Mouse (Mus musculus) left cerebral cortex, postnatal 14 days (tissue): Measurements from ENCODE around the gene C130074G19Rik. TPM values are rescaled to one million over a fixed set of nuclear protein-coding genes. Genes with fewer than 3 reads are reported as not detected.
A peak's percentile ranks its signal among the peaks of the same experiment; 100 is the strongest.

ENCODE experiments used
- DNase-seq, 2 experiments: peaks; one replicate each; pipeline ENCODE4 v3.0.0; 2021 to 2022; ENCODE audit warnings: low spot score in 2 of 2, mixed read lengths in 1 of 2
- intact Hi-C: fragments of 180-260 bp; cut with DNase I; formaldehyde crosslinking; loops from one replicate; pipeline ENCODE4 v1.15.1; 2025
- total RNA-seq, 2 experiments: library from RNA; stranded (reverse); gene quantifications; 2 replicates each; pipeline ENCODE4 v1.2.3; 2021

The C130074G19Rik gene
- total RNA-seq, 2 experiments from 2014 or later = 17.6 to 20.4 TPM

- intact Hi-C loops = no loop called here
- DNase-seq = no peak
Observed at GRCm38 (mm10) chr1:184881211-184881610, 1.8 kb downstream of the C130074G19Rik start.

GRCm38 (mm10) chr1:184878860-184879259 lies 4.2 kb downstream of the C130074G19Rik start:
- intact Hi-C loops = no loop called here
- DNase-seq = no peak

- peak; percentile 34 to 70 for DNase-seq
- intact Hi-C loops = no loop called here
Observed at GRCm38 (mm10) chr1:184877306-184877705, 5.7 kb downstream of the C130074G19Rik start.

GRCm38 (mm10) chr1:184873910-184874309 lies 9.1 kb downstream of the C130074G19Rik start:
- no peak for DNase-seq
- intact Hi-C loops = no loop called here

GRCm38 (mm10) chr1:184872069-184872819 lies 10.8 kb downstream of the C130074G19Rik start:
- intact Hi-C loops = no loop called here
- no peak for DNase-seq

GRCm38 (mm10) chr1:184871506-184871905 lies 11.5 kb downstream of the C130074G19Rik start:
- intact Hi-C loops = no loop called here
- DNase-seq = no peak

GRCm38 (mm10) chr1:184870646-184871385 lies 12.2 kb downstream of the C130074G19Rik start:
- intact Hi-C loops = no loop called here
- no peak for DNase-seq

GRCm38 (mm10) chr1:184869939-184870565 lies 13.0 kb downstream of the C130074G19Rik start:
- intact Hi-C loops = no loop called here
- DNase-seq = no peak

GRCm38 (mm10) chr1:184867640-184868120 lies 15.3 kb downstream of the C130074G19Rik start:
- DNase-seq = no peak
- intact Hi-C loops = no loop called here

GRCm38 (mm10) chr1:184864381-184864801 lies 18.6 kb downstream of the C130074G19Rik start:
- DNase-seq = no peak
- intact Hi-C loops = no loop called here

GRCm38 (mm10) chr1:184862636-184863035 lies 20.4 kb downstream of the C130074G19Rik start:
- intact Hi-C loops = no loop called here

GRCm38 (mm10) chr1:184861551-184861950 lies 21.5 kb downstream of the C130074G19Rik start:
- intact Hi-C loops = no loop called here
- DNase-seq = no peak

More at GRCm38 (mm10) chr1:184862636-184863035, 20.4 kb downstream of the C130074G19Rik start:
- DNase-seq = no peak

GRCm38 (mm10) chr1:184860276-184860675 lies 22.7 kb downstream of the C130074G19Rik start:
- DNase-seq = no peak
- intact Hi-C loops = no loop called here

GRCm38 (mm10) chr1:184858253-184858652 lies 24.8 kb downstream of the C130074G19Rik start:
- intact Hi-C loops = no loop called here
- no peak for DNase-seq

GRCm38 (mm10) chr1:184857216-184857615 lies 25.8 kb downstream of the C130074G19Rik start:
- intact Hi-C loops = no loop called here
- DNase-seq = peak; percentile 33 to 39

- intact Hi-C loops = loop anchor here (2.0 kb wide), 2 partner anchors 39 to 331 kb away; no protein-coding TSS in a partner anchor
- DNase-seq = no peak
Observed at GRCm38 (mm10) chr1:184853922-184854321, 29.1 kb downstream of the C130074G19Rik start.

GRCm38 (mm10) chr1:184853339-184853738 lies 29.7 kb downstream of the C130074G19Rik start:
- peak; percentile 43 to 63 for DNase-seq
- intact Hi-C loops = loop anchor here (2.0 kb wide), 1 partner anchor 39 kb away; no protein-coding TSS in a partner anchor

GRCm38 (mm10) chr1:184851741-184852618 lies 31.0 kb downstream of the C130074G19Rik start:
- intact Hi-C loops = loop anchor here (2.0 kb wide), 1 partner anchor 41 kb away; no protein-coding TSS in a partner anchor
- DNase-seq = peak; percentile 82 to 93

- no peak for DNase-seq
- intact Hi-C loops = no loop called here
Observed at GRCm38 (mm10) chr1:184851166-184851565, 31.9 kb downstream of the C130074G19Rik start.
